Mouse (Mus musculus): ENCODE results near the gene Tmem206.

GRCm38 (mm10) chr1:191396446-191396845, 70.7 kb downstream of the Tmem206 start:
- TF ChIP-seq POLR2A (IDR thresholded peaks at IDR 0.05; ENCODE audit: low read depth, low read length) (no peak; the same call in 1 of the 2 replicates), CTCF (IDR thresholded peaks at IDR 0.05; ENCODE audit: extremely low read depth, insufficient read depth, insufficient read length, insufficient replicate concordance) (no peak)

Measured in spleen, adult 2 months (tissue).